Mouse (Mus musculus): ENCODE measurements around the gene Fam83g. TPM values are rescaled to one million over a fixed set of nuclear protein-coding genes. Genes with fewer than 3 reads are reported as not detected.

Fam83g gene
- polyA plus RNA-seq, 1 experiment from 2014 or later: 2.7 TPM

GRCm38 (mm10) chr11:61701696-61702095 is 17.8 kb downstream of the Fam83g start:
- Histone ChIP-seq H3K27me3 (replicated peaks) (no peaks in the 10 kb centered on the region), H3K4me3 (no peak overlapping the region), H3K4me2 (no peak overlapping the region), H3K9ac (no peak overlapping the region), H3K36me3 (peaks cover 2% of the 10 kb centered on the region; the same call in 1 of the 2 replicates), H3K27ac (ENCODE audit: poor library complexity, severe bottlenecking) (no peak overlapping the region), H3K9me3 (replicated peaks) (no peaks in the 10 kb centered on the region), H3K4me1 (replicated peaks) (no peaks in the 10 kb centered on the region; the same call in 1 of the 2 replicates)
- no peak for ATAC-seq (ENCODE audit: insufficient number of reproducible peaks, low FRiP score)
- 85% methylated on average over 5 of the region's 5 CpGs for WGBS

DNA sequence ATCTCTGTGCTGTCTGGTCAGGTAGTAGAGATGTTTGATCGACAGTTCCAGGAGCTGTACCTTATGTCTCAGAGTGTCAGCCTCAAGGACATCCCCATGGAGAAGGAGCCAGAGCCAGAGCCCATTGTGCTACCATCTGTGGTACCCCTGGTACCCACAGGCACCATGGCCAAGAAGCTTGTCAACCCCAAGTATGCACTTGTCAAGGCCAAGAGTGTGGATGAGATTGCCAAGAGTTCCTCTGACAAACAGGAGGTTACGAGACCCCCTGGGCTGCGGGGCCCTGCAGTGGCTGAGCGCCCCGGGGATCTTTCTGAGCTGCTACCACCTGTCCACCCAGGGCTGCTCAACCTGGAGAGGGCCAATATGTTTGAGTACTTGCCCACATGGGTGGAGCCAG is 18.6 kb downstream of the Fam83g start:
- ATAC-seq (ENCODE audit: insufficient number of reproducible peaks, low FRiP score): no peak
- no peaks in the 10 kb centered on the region; the same call in 1 of the 2 replicates for H3K4me1 ChIP-seq (replicated peaks)
- H3K27me3 ChIP-seq (replicated peaks): no peaks in the 10 kb centered on the region
- no peak overlapping the region for H3K4me3 ChIP-seq
- no peak overlapping the region for H3K4me2 ChIP-seq
- H3K9me3 ChIP-seq (replicated peaks): no peaks in the 10 kb centered on the region
- H3K27ac ChIP-seq (ENCODE audit: poor library complexity, severe bottlenecking): no peak overlapping the region
- peaks cover 2% of the 10 kb centered on the region; the same call in 1 of the 2 replicates for H3K36me3 ChIP-seq
- WGBS: 90% methylated on average over 5 of the region's 5 CpGs
- H3K9ac ChIP-seq: no peak overlapping the region

DNA sequence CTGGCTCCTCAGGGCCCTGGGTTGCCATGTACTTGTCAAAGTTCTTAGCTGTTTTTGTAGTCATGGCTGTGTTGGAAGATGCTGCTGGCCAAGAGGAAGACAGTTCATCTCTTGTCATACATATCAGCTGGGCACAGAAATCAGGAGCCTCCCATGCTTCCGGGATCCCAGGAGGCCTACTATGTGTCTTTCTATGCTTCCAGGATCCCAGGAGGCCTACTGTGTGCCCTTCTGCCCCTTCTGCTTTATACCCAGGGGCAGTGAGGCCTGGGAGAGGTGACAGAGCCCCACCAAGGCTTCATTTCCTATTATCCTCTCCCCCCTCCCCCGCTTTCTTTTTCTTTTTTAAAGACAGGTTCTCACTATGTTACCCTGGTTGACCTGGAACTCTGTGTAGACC is 21.7 kb downstream of the Fam83g start:
- WGBS: 92% methylated on average over 2 of the region's 2 CpGs
- Histone ChIP-seq H3K27ac (ENCODE audit: poor library complexity, severe bottlenecking) (no peak overlapping the region), H3K4me2 (no peak overlapping the region), H3K9ac (no peak overlapping the region), H3K27me3 (replicated peaks) (no peaks in the 10 kb centered on the region), H3K4me1 (replicated peaks) (no peaks in the 10 kb centered on the region; the same call in 1 of the 2 replicates), H3K36me3 (peaks cover 2% of the 10 kb centered on the region; the same call in 1 of the 2 replicates), H3K9me3 (replicated peaks) (no peaks in the 10 kb centered on the region), H3K4me3 (no peak overlapping the region)
- ATAC-seq (ENCODE audit: insufficient number of reproducible peaks, low FRiP score): no peak

DNA sequence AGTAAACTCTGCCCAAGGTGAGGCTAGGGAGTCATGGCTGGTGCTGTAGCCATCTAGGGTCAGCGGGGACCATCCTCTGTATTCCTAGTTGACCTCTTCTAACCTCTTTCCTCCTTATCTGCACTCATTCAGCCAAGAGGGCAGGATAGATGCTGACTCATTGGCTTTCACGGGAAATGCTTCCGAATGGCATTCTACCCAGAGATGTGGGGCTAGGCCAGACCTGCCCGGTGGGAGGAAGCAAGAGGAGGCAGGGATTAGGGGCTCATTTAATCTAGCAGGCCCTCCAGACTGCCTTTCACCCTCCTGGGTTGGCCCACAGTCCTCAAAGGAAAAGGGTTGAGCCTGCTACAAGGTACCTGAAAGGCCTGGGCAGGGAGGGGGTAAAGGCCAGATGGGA is 22.3 kb downstream of the Fam83g start:
- Histone ChIP-seq H3K4me2 (no peak overlapping the region), H3K4me3 (no peak overlapping the region), H3K36me3 (peaks cover 2% of the 10 kb centered on the region; the same call in 1 of the 2 replicates), H3K9me3 (replicated peaks) (no peaks in the 10 kb centered on the region), H3K9ac (no peak overlapping the region), H3K27me3 (replicated peaks) (no peaks in the 10 kb centered on the region), H3K27ac (ENCODE audit: poor library complexity, severe bottlenecking) (no peak overlapping the region), H3K4me1 (replicated peaks) (no peaks in the 10 kb centered on the region)
- 29% methylated on average over 4 of the region's 4 CpGs for WGBS
- no peak for ATAC-seq (ENCODE audit: insufficient number of reproducible peaks, low FRiP score)

GRCm38 (mm10) chr11:61708928-61709327 is 25.0 kb downstream of the Fam83g start:
- H3K27ac ChIP-seq (ENCODE audit: poor library complexity, severe bottlenecking): no peak overlapping the region
- 78% methylated on average over 3 of the region's 3 CpGs for WGBS
- H3K9ac ChIP-seq: no peak overlapping the region
- no peak overlapping the region for H3K4me2 ChIP-seq
- no peak overlapping the region for H3K4me3 ChIP-seq
- H3K4me1 ChIP-seq (replicated peaks): no peaks in the 10 kb centered on the region; the same call in 1 of the 2 replicates
- no peaks in the 10 kb centered on the region for H3K9me3 ChIP-seq (replicated peaks)
- no peaks in the 10 kb centered on the region for H3K36me3 ChIP-seq
- H3K27me3 ChIP-seq (replicated peaks): no peaks in the 10 kb centered on the region
- no peak for ATAC-seq (ENCODE audit: insufficient number of reproducible peaks, low FRiP score)

GRCm38 (mm10) chr11:61713157-61713855 is 29.4 kb downstream of the Fam83g start:
- Histone ChIP-seq H3K27ac (ENCODE audit: poor library complexity, severe bottlenecking) (no peak overlapping the region), H3K9ac (no peak overlapping the region), H3K4me2 (no peak overlapping the region), H3K36me3 (no peaks in the 10 kb centered on the region), H3K27me3 (replicated peaks) (no peaks in the 10 kb centered on the region), H3K4me3 (no peak overlapping the region), H3K4me1 (replicated peaks) (no peaks in the 10 kb centered on the region; the same call in 1 of the 2 replicates), H3K9me3 (replicated peaks) (no peaks in the 10 kb centered on the region)
- WGBS: 56% methylated on average over 15 of the region's 15 CpGs
- ATAC-seq (ENCODE audit: insufficient number of reproducible peaks, low FRiP score): no peak

DNA sequence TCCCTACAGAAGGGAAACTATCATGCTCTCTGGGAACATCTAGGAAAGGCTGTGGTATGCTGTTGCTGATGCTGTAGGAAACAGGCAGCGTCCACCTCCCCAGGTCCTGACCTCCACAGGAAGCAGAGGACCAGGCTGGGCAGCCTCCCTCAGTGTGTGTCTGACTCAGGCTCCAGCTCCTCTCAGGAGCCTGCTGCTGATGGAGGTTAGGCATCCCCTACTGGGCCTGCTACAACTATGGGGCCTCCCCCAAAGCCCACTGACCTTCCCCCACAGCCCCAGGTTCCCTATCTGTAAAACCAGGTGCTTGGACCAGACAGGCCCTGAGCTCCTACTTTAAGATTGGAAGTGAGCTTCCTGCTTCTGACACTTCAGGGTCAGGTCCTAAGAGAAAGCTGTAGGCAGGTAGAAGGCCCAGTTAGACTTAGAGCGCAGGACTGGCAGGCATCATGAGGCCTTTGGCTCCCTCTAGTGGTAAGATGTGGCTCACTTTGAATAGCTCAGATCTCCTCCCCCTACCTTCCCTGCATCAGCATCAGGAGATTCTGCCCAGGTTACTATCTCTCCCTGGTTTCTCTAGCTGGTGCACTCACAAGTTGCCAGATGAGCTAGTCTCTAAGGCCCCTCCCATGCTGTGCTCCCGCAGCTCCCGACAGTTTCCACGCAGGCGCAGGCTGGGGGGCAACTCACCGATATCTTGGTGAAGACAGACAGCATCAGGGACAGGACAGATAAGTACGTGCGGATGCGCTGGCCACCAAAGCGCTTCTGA is 30.6 kb downstream of the Fam83g start:
- no peaks in the 10 kb centered on the region for H3K9me3 ChIP-seq (replicated peaks)
- H3K27me3 ChIP-seq (replicated peaks): no peaks in the 10 kb centered on the region
- H3K4me3 ChIP-seq: no peak overlapping the region
- peak; percentile 64 for ATAC-seq (ENCODE audit: insufficient number of reproducible peaks, low FRiP score)
- H3K4me2 ChIP-seq: no peak overlapping the region
- H3K4me1 ChIP-seq (replicated peaks): no peaks in the 10 kb centered on the region; the same call in 1 of the 2 replicates
- no peaks in the 10 kb centered on the region for H3K36me3 ChIP-seq
- WGBS: 29% methylated on average over 11 of the region's 11 CpGs
- H3K9ac ChIP-seq: no peak overlapping the region
- no peak overlapping the region for H3K27ac ChIP-seq (ENCODE audit: poor library complexity, severe bottlenecking)

DNA sequence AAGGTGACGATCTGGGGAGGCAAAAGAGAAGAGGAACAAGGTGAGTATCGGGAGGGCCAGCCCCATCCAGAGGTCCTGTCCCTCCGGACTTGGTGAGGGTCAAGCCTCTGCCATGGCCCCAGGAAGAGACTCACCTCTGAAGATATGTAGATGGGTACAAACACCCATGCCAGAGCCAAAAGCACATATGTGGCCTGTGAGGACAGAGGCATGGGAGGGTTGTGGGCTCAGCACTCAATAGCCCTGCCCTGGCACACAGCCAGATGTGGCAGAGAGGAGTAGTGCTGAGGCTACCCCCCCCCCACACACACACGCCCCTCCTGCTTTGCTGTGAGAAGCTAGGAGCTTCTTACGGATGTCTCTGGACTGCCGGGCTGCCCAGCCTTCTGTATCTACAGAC is 31.2 kb downstream of the Fam83g start:
- H3K27me3 ChIP-seq (replicated peaks): no peaks in the 10 kb centered on the region
- ATAC-seq (ENCODE audit: insufficient number of reproducible peaks, low FRiP score): no peak
- 48% methylated on average over 6 of the region's 6 CpGs for WGBS

GRCm38 (mm10) chr11:61717990-61718389 is 34.1 kb downstream of the Fam83g start:
- no peak for ATAC-seq (ENCODE audit: insufficient number of reproducible peaks, low FRiP score)
- H3K4me2 ChIP-seq: no peak overlapping the region
- no peak overlapping the region for H3K9ac ChIP-seq
- no peaks in the 10 kb centered on the region for H3K36me3 ChIP-seq
- 62% methylated on average over 5 of the region's 5 CpGs for WGBS
- no peak overlapping the region for H3K4me3 ChIP-seq
- H3K27me3 ChIP-seq (replicated peaks): no peaks in the 10 kb centered on the region
- H3K9me3 ChIP-seq (replicated peaks): no peaks in the 10 kb centered on the region
- H3K27ac ChIP-seq (ENCODE audit: poor library complexity, severe bottlenecking): no peak overlapping the region
- H3K4me1 ChIP-seq (replicated peaks): no peaks in the 10 kb centered on the region; the same call in 1 of the 2 replicates

More for the DNA sequence above, 31.2 kb downstream of the Fam83g start:
- Histone ChIP-seq H3K27ac (ENCODE audit: poor library complexity, severe bottlenecking) (no peak overlapping the region), H3K9ac (no peak overlapping the region), H3K4me3 (no peak overlapping the region), H3K9me3 (replicated peaks) (no peaks in the 10 kb centered on the region), H3K4me2 (no peak overlapping the region), H3K4me1 (replicated peaks) (no peaks in the 10 kb centered on the region; the same call in 1 of the 2 replicates), H3K36me3 (no peaks in the 10 kb centered on the region)

- Histone ChIP-seq H3K4me3 (no peak overlapping the region), H3K4me1 (replicated peaks) (no peaks in the 10 kb centered on the region), H3K27me3 (replicated peaks) (no peaks in the 10 kb centered on the region), H3K27ac (ENCODE audit: poor library complexity, severe bottlenecking) (no peak overlapping the region), H3K36me3 (no peaks in the 10 kb centered on the region), H3K9me3 (replicated peaks) (no peaks in the 10 kb centered on the region), H3K4me2 (no peak overlapping the region), H3K9ac (no peak overlapping the region)
- 51% methylated on average over 3 of the region's 3 CpGs for WGBS
- ATAC-seq (ENCODE audit: insufficient number of reproducible peaks, low FRiP score): no peak
Measured at GRCm38 (mm10) chr11:61719387-61719786, 35.5 kb downstream of the Fam83g start.

GRCm38 (mm10) chr11:61719826-61720225 is 35.9 kb downstream of the Fam83g start:
- 77% methylated on average over 8 of the region's 8 CpGs for WGBS
- no peaks in the 10 kb centered on the region for H3K27me3 ChIP-seq (replicated peaks)

More at GRCm38 (mm10) chr11:61719826-61720225, 35.9 kb downstream of the Fam83g start:
- ATAC-seq (ENCODE audit: insufficient number of reproducible peaks, low FRiP score): no peak
- H3K4me3 ChIP-seq: no peak overlapping the region
- no peak overlapping the region for H3K27ac ChIP-seq (ENCODE audit: poor library complexity, severe bottlenecking)
- H3K4me1 ChIP-seq (replicated peaks): no peaks in the 10 kb centered on the region
- no peaks in the 10 kb centered on the region for H3K36me3 ChIP-seq
- no peak overlapping the region for H3K9ac ChIP-seq
- no peaks in the 10 kb centered on the region for H3K9me3 ChIP-seq (replicated peaks)
- no peak overlapping the region for H3K4me2 ChIP-seq
